Mouse (Mus musculus) liver, adult 2 months (tissue): Measurements from ENCODE around the gene Eif4g1.
A peak's percentile ranks its signal among the peaks of the same experiment; 100 is the strongest.

Experiments
- CTCF ChIP-seq: fragments of 200-500 bp; IDR thresholded peaks from 2 replicates; pipeline ENCODE4 v1.5.1; 2011; ENCODE audit warnings: low read depth, low read length, control low read depth
- POLR2A ChIP-seq: fragments of 200-500 bp; IDR thresholded peaks from 2 replicates; pipeline ENCODE4 v1.6.1; 2011; ENCODE audit warnings: low read length, control low read depth; ENCODE audit not compliant: insufficient read depth; ENCODE audit errors: extremely low read depth

DNA sequence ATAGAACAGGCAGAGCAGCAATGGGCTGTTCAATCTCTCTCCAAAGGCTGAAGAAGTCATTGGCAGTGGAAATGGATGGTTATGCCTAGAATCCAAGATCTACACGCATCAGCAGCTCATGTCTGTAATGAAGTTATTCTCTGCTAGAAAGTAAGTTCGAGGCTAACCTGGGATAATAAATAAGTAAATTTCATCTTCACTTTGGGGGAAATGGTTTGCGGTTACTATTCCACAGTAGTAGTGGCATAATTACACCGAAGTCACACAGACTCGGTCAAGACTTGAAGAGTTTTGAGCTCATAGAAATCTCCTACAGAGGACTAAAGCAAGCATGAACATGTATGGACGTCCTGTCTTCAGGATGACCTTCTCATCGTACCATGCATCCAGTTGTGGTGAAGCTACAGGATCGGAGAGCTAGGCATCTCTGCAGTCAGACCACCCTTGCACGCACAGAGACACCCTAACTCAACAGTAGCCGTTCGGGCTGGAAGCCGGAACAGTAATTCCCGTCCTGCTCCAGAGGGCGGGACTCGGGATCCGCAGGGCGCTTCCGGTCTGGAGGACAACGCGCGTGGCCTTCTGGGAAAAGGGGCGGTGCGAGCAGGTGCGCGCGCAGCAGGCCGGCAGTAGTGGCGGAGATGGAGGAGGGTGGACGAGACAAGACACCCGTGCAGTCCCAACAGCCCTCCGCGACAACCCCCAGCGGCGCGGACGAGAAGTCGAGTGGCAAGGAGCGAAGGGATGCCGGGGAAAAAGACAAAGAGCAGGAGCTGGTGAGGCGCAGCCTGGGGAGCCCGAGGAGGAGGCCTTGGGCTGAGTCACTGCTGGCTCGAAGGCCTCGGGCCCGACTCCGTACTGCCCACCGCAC is 16.8 kb upstream of the Eif4g1 start, which contains the start of gene Psmd2:
- TF ChIP-seq CTCF, result no peak
- peak; percentile 70 for TF ChIP-seq POLR2A
